ENCODE assay signal across 8 mouse cellular contexts in genomic region chr6:127970120-127970519, GRCm38 (mm10).
DNase-seq lines count a peak whose midpoint lies in the region; ATAC-seq and TF ChIP-seq lines count a peak whose summit lies in the region.

No protein-coding gene starts in this region.

- no peaks in the 10 kb centered on the region for H3K27me3 ChIP-seq in midbrain, embryonic 10.5 days (ENCODE audit: low read depth, poor library complexity, severe bottlenecking)
- H3K27me3 ChIP-seq in midbrain, embryonic 16.5 days (ENCODE audit: control insufficient read depth, insufficient read depth, low read depth, low read length), result no peaks in the 10 kb centered on the region
- H3K27me3 ChIP-seq in limb, embryonic 14.5 days (ENCODE audit: control insufficient read depth, insufficient read depth, low read length), result no peaks in the 10 kb centered on the region
- H3K27me3 ChIP-seq in neural tube, embryonic 13.5 days, result no peaks in the 10 kb centered on the region
- H3K27me3 ChIP-seq in testis, adult 2 months (ENCODE audit: control insufficient read depth, insufficient read depth, low read length), result no peaks in the 10 kb centered on the region

- no peak overlapping the region for H3K4me2 ChIP-seq in midbrain, embryonic 16.5 days (ENCODE audit: low read length)
- H3K4me2 ChIP-seq in limb, embryonic 14.5 days (replicated peaks; ENCODE audit: low read depth, low read length, severe bottlenecking), result no peak overlapping the region
- no peak overlapping the region for H3K4me2 ChIP-seq in neural tube, embryonic 13.5 days

- peaks cover 51% of the 10 kb centered on the region for H3K4me1 ChIP-seq in midbrain, embryonic 10.5 days
- H3K4me1 ChIP-seq in midbrain, embryonic 16.5 days (ENCODE audit: control insufficient read depth, insufficient read depth, low read length), result peaks cover 8% of the 10 kb centered on the region; the same call in 1 of the 2 replicates
- peaks cover 11% of the 10 kb centered on the region for H3K4me1 ChIP-seq in limb, embryonic 14.5 days (ENCODE audit: control insufficient read depth, insufficient read depth, low read length)
- peaks cover 38% of the 10 kb centered on the region for H3K4me1 ChIP-seq in neural tube, embryonic 13.5 days (replicated peaks)
- H3K4me1 ChIP-seq in testis, adult 2 months (ENCODE audit: control insufficient read depth, insufficient read depth, low read length), result no peaks in the 10 kb centered on the region

- H3K27ac ChIP-seq in midbrain, embryonic 10.5 days (replicated peaks), result no peak overlapping the region
- no peak overlapping the region for H3K27ac ChIP-seq in midbrain, embryonic 16.5 days (ENCODE audit: low read length)
- no peak overlapping the region for H3K27ac ChIP-seq in limb, embryonic 14.5 days (replicated peaks; ENCODE audit: low read depth, low read length)
- no peak overlapping the region for H3K27ac ChIP-seq in neural tube, embryonic 13.5 days (replicated peaks)
- H3K27ac ChIP-seq in testis, adult 2 months (ENCODE audit: control insufficient read depth, insufficient read depth, low read depth, low read length), result no peak overlapping the region

- no peak overlapping the region for H3K9ac ChIP-seq in midbrain, embryonic 16.5 days (ENCODE audit: low read depth, low read length)
- H3K9ac ChIP-seq in limb, embryonic 14.5 days (ENCODE audit: low read depth, low read length, severe bottlenecking), result no peak overlapping the region
- no peak overlapping the region for H3K9ac ChIP-seq in neural tube, embryonic 13.5 days

- TF ChIP-seq POLR2A in limb, embryonic 14.5 days (IDR thresholded peaks at IDR 0.05; ENCODE audit: borderline replicate concordance, extremely low read depth, insufficient read depth, insufficient read length), result no peak
- TF ChIP-seq POLR2A in testis, adult 2 months (IDR thresholded peaks at IDR 0.05; ENCODE audit: control insufficient read depth, low read depth, low read length), result no peak

- peak; percentile 82 for DNase-seq in midbrain, embryonic 10.5 days (ENCODE audit: low spot score)
- DNase-seq in embryo, embryonic 10 days (ENCODE audit: low spot score), result peak; percentile 91
- DNase-seq in gastrocnemius, postnatal 10 days, result peak; percentile 84
- DNase-seq in kidney, adult 8-10 months, result peak; percentile 55 to 80
- DNase-seq in limb, embryonic 14.5 days (ENCODE audit: low spot score), result peak; percentile 75

- no peaks in the 10 kb centered on the region for H3K9me3 ChIP-seq in midbrain, embryonic 10.5 days (replicated peaks)
- no peaks in the 10 kb centered on the region for H3K9me3 ChIP-seq in midbrain, embryonic 16.5 days (replicated peaks; ENCODE audit: control insufficient read depth, low read length, poor library complexity, severe bottlenecking)
- H3K9me3 ChIP-seq in limb, embryonic 14.5 days (ENCODE audit: control insufficient read depth, low read length), result no peaks in the 10 kb centered on the region
- H3K9me3 ChIP-seq in neural tube, embryonic 13.5 days, result no peaks in the 10 kb centered on the region

- H3K36me3 ChIP-seq in midbrain, embryonic 10.5 days, result peaks cover 6% of the 10 kb centered on the region
- no peaks in the 10 kb centered on the region for H3K36me3 ChIP-seq in midbrain, embryonic 16.5 days (ENCODE audit: control insufficient read depth, insufficient read depth, low read length)
- peaks cover 15% of the 10 kb centered on the region for H3K36me3 ChIP-seq in limb, embryonic 14.5 days (ENCODE audit: control insufficient read depth, insufficient read depth, low read length)
- H3K36me3 ChIP-seq in neural tube, embryonic 13.5 days, result peaks cover 5% of the 10 kb centered on the region; the same call in 1 of the 2 replicates
- H3K36me3 ChIP-seq in testis, adult 2 months (ENCODE audit: control insufficient read depth, insufficient read depth, low read length), result no peaks in the 10 kb centered on the region

- H3K4me3 ChIP-seq in midbrain, embryonic 10.5 days, result no peak overlapping the region
- H3K4me3 ChIP-seq in midbrain, embryonic 16.5 days (ENCODE audit: low read depth, low read length), result no peak overlapping the region
- no peak overlapping the region for H3K4me3 ChIP-seq in limb, embryonic 14.5 days (replicated peaks; ENCODE audit: low read length)
- no peak overlapping the region for H3K4me3 ChIP-seq in neural tube, embryonic 13.5 days
- no peak overlapping the region for H3K4me3 ChIP-seq in testis, adult 2 months (ENCODE audit: control insufficient read depth, low read depth, low read length)

- ATAC-seq in midbrain, embryonic 16.5 days, result no peak
- ATAC-seq in limb, embryonic 14.5 days (ENCODE audit: low FRiP score, low read depth), result peak; percentile 39; the same call in 1 of the 2 replicates
- ATAC-seq in neural tube, embryonic 13.5 days (ENCODE audit: low read depth), result 0 out of 2 replicates have a peak, but pooled peaks have one; percentile 15

- TF ChIP-seq CTCF in testis, adult 2 months (IDR thresholded peaks at IDR 0.05; ENCODE audit: control insufficient read depth, insufficient read depth, insufficient replicate concordance, low read depth, low read length), result peak; percentile 97

- 6% methylated on average over 7 of the region's 7 CpGs for WGBS in midbrain, embryonic 10.5 days
- WGBS in midbrain, embryonic 16.5 days, result 6% methylated on average over 7 of the region's 7 CpGs
- WGBS in limb, embryonic 14.5 days, result 7% methylated on average over 7 of the region's 7 CpGs
- WGBS in neural tube, embryonic 13.5 days, result 9% methylated on average over 7 of the region's 7 CpGs
